Mouse (Mus musculus) Patski (cell line): ENCODE results near the gene AI661453. TPM values are rescaled to one million over a fixed set of nuclear protein-coding genes. Genes with fewer than 3 reads are reported as not detected.

Experiments
- ATAC-seq: fragments of 100-300 bp; one replicate; pipeline ENCODE4 v1.8.0; 2021
- CTCF ChIA-PET: fragments of 350-600 bp; sonication (Branson Sonifier 250); formaldehyde crosslinking; loops from one replicate; lab custom pipeline; 2022; ENCODE audit warnings: inconsistent platforms; lab: Charles Lee
- POLR2A ChIA-PET: fragments of 350-600 bp; sonication (Branson Sonifier 250); formaldehyde crosslinking; loops from one replicate; lab custom pipeline; 2022; ENCODE audit warnings: antibody characterized with exemption, inconsistent platforms; lab: Charles Lee
- DNase-seq: peaks from one replicate; pipeline ENCODE4 v3.0.0-alpha.2; 2011; ENCODE audit warnings: low read depth, low spot score
- H3K27me3 ChIP-seq: fragments of 371-371 bp; one replicate; pipeline ENCODE4 v1.5.1; 2021
- CTCF ChIP-seq: fragments of 100-300 bp; IDR thresholded peaks from one replicate; pipeline ENCODE4 v1.5.1; 2021
- in situ Hi-C: fragments of 300-500 bp; cut with MboI; formaldehyde crosslinking; loops from 3 replicates; pipeline ENCODE4 v1.11.1; 2018; ENCODE audit warnings: low pct_unique_long_range_greater_than_20kb, mixed read lengths
- polyA plus RNA-seq: library from polyadenylated mRNA; unstranded; gene quantifications from one replicate; pipeline ENCODE4 v1.2.3, GENCODE M21; 2021

Gene AI661453
- polyA plus RNA-seq, 1 experiment from 2014 or later: 20.0 TPM

DNA sequence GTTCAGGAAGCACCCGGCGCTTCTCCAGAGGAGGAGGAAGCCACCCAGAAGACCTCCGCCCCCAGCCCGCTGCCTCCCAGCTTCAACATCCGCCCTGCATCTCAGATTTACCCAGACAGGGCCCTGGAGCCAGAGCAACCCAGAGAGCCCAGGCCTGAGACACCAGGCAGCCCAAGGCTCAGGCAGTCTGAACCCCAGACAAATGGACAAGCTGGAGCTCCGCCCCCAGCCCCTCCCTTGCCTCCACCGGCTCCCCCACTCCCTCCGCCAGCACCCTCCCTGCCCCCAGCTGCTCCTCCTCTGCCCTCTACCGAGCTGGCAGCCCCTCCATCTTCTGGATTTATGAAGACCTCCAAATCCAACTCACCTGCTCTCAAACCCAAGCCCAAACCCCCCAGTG is 29.9 kb downstream of the AI661453 start:
- TF ChIP-seq CTCF: no peak
- ATAC-seq (no peak), DNase-seq (no peak)
- in situ Hi-C loops: no loop called here
- ChIA-PET POLR2A (no interaction called here), CTCF (no interaction called here)
- no peaks in the 10 kb centered on the region for H3K27me3 ChIP-seq

DNA sequence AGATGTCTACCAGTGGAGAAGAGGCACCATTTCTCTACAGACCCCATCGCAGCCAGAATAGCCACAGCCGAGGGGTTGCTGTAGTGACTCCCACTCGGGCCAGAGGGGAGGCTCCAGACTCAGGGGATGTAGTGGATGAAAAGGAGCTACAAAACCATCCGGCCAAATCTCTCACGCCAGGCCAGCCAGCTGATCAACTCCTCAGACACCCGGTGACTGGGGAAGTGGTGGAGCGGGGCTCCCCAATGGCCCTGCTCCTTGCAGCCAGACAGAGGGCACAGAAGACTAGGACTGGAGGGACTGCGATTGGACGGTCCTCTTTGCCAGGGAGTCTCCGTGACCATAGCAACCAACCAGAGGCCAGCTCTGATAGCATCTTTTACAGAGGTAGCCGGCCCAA is 31.2 kb downstream of the AI661453 start:
- ATAC-seq: no peak

DNA sequence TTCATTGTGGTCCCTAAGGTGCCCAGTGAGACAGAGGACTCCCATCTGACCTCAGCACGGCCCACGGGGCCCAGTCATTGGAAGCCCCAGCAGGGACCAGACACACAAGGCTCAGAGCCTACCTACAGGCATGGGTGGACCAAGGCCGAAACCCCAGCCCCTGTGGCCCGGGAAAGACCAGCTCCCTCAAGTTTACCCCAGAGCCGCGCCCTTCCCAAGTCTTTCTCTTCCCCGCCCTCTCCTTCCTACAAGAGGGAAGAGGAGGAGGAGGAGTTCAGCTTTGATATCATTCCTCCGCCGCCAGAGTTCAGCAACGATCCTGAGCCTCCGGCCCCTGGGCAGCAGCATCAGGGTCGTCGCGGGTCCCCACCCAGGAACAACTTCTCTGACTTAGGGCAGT is 31.6 kb downstream of the AI661453 start:
- ChIA-PET CTCF (interaction anchor here (1.4 kb wide), 1 partner anchor 82 kb away, joined by 3 read pairs; no protein-coding TSS in a partner anchor), POLR2A (no interaction called here)
- in situ Hi-C loops: no loop called here
- DNase-seq (no peak), ATAC-seq (no peak)
- TF ChIP-seq CTCF: no peak
- H3K27me3 ChIP-seq: no peaks in the 10 kb centered on the region

More for the DNA sequence above, 31.2 kb downstream of the AI661453 start:
- in situ Hi-C loops: no loop called here
- TF ChIP-seq CTCF: no peak
- ChIA-PET POLR2A (interaction anchor here (0.6 kb wide), 2 partner anchors 9 to 14 kb away, joined by 3 to 5 read pairs; no protein-coding TSS in a partner anchor), CTCF (no interaction called here)
- DNase-seq: no peak
- no peaks in the 10 kb centered on the region for H3K27me3 ChIP-seq

DNA sequence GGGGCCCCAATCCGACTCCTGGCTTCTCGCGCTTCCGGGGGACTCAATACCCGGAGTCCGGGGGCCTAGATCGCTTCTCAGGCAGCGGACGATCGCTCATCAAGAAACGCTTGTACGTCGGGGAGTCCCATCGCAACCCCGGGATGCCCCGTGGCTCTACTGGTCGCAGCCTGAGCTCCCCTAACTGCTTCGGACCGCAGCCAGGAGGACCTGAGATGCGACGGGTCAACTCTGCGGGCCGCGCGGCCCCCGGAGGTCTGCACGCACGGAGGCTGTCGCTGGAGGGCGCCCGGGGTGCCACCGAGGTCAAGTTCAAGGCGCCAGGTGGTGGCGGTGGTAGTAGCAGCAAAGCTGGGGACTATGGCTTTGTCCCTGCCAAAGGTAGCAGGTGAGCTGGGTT is 32.1 kb downstream of the AI661453 start:
- ATAC-seq (no peak), DNase-seq (no peak)
- no peak for TF ChIP-seq CTCF
- ChIA-PET CTCF (interaction anchor here (1.4 kb wide), 1 partner anchor 83 kb away, joined by 3 read pairs; no protein-coding TSS in a partner anchor), POLR2A (no interaction called here)
- H3K27me3 ChIP-seq: no peaks in the 10 kb centered on the region
- in situ Hi-C loops: no loop called here

DNA sequence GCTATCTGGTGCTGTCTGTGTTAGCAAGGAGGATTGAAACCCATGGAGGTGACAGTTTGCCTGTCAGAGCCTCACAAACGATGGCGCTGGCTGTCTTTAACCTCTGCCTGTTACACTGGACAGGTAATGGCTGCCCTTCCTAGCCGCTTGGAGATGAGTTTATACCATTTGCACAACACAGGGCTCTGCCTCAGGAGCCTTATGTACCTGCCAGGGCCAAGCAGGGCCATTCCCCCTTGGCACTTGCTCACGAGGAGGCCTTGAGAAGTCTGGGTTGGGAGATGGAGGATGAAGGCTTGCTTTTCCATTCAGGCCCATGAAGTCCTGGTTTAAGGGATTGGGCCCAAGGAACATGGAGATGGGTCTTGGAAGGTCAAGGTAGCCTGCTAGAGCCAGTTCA is 33.2 kb downstream of the AI661453 start:
- ATAC-seq: no peak
- TF ChIP-seq CTCF: no peak
- POLR2A ChIA-PET: no interaction called here
- CTCF ChIA-PET: interaction anchor here (1.4 kb wide), 1 partner anchor 84 kb away, joined by 3 read pairs; no protein-coding TSS in a partner anchor
- no peak for DNase-seq
- in situ Hi-C loops: no loop called here
- no peaks in the 10 kb centered on the region for H3K27me3 ChIP-seq

DNA sequence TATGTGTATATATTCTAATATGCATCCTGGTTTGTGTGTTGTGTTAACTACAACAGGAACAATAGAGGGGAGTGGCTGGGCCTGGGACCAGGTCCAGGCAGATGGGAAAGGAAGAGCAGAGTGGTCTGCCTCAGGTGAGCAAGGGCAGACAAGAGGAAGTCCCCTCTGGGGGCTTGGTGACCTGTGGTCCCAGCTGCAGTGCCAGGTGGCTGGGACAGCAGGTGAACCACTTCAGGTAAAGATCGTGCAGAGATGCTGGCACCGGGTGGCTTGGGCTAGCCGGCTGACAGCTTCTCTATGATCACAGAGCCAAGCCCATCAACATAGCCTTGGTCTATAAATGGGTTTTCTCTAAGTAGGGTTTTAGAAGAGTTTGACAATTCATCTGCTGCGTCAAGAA is 33.7 kb downstream of the AI661453 start:
- in situ Hi-C loops: no loop called here
- H3K27me3 ChIP-seq: no peaks in the 10 kb centered on the region
- POLR2A ChIA-PET: no interaction called here
- TF ChIP-seq CTCF: no peak
- CTCF ChIA-PET: no interaction called here
- ATAC-seq (no peak), DNase-seq (no peak)

DNA sequence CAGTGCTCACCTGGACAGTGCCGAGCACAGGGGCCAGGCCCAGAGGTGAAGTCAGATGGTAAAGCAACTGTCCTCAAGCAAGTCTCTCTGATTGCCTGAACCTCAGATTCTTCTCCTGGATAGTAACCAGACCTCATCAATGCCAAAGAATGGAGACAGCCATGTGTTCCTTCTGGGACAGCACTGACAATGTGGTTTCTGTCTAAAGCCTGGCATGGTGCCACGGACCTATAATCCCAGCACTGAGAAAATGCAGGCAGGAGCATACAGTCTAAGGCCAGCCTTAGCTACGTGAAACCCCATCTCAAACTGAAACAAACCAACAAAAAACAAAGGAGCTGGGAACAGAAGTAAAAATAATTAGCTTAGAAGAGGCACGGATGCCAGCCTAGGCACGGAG is 34.3 kb downstream of the AI661453 start:
- ATAC-seq: no peak
- no peak for TF ChIP-seq CTCF
- CTCF ChIA-PET: no interaction called here
- POLR2A ChIA-PET: no interaction called here
- H3K27me3 ChIP-seq: no peaks in the 10 kb centered on the region
- in situ Hi-C loops: no loop called here
- no peak for DNase-seq

DNA sequence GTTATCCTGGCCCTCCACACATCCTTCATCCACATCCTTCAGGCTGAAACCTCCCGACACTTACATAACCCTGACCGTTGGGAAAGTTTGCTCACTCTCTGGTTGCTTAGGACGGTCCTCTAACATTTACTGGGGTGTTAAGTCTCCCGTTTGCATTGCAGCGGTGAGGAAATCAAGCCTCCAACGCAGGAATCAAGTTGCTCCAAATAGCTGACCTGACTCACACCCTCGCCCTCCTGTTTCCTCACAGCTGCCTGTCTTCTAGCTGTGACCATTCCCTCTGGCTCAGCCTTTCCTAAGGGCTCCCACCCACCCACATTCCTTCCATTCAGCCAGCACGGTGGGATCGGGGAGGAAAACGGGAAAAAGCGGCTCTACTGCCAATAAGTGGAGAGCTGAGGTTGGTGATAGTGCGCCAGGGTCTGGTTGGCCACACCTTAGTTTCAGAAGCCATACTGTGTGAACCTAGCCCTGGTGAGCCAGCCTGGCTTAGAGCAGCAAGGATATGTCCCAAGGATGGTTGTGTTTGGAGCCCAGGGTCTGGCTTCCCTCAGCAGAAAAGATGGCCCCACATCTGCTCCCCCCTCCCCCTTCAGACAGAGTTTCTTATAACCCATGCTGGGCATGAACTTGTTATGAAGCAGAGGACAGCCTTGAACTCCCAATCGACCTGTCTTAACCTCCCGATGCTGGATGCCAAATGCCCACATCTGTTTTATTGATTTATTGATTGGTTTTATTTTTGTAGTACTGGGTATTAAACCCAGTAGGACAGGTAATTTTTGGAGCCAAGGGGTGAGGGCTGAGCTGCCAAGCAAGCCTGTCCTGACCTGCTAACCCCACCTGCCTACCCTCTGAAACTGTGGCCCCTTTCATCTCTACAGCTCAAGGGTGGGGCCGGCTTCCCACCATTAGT is 36.3 kb downstream of the AI661453 start:
- CTCF ChIA-PET: interaction anchor here (1.0 to 1.6 kb wide), 6 partner anchors 9 to 103 kb away, joined by 3 to 5 read pairs (median 4); no protein-coding TSS in a partner anchor
- in situ Hi-C loops: no loop called here
- POLR2A ChIA-PET: interaction anchor here (0.7 kb wide), 1 partner anchor 91 kb away, joined by 3 read pairs; no protein-coding TSS in a partner anchor
- no peak for DNase-seq
- no peaks in the 10 kb centered on the region for H3K27me3 ChIP-seq
- no peak for TF ChIP-seq CTCF
- ATAC-seq: no peak

DNA sequence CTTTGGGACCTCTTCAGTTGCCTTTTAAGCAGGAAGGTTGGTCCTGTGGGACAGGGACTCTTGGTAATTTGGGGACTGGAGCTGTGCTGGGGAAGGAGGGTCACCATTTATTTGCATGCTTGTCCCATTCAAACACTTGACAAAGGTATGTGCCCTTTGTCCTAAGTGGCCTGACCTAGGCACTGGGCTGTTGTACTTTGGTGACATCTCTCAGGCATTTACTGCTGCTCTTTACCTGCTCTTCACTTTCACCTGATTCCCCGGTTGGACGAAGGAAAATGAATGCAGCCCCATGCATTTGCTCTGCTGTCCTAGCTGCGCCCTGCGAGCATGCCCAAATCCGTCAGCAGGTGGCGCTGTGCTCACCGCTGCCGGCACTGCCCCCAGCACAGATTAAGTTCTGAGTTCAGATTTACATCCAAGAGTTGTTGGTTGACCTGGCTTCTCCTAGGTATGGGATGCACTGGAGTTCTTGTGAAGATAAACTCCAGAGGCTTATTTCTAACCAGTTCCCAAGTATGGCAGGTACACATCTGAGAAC is 37.1 kb downstream of the AI661453 start:
- POLR2A ChIA-PET: interaction anchor here (0.7 kb wide), 1 partner anchor 92 kb away, joined by 3 read pairs; no protein-coding TSS in a partner anchor
- ATAC-seq (peak; percentile 24), DNase-seq (no peak)
- no peaks in the 10 kb centered on the region for H3K27me3 ChIP-seq
- CTCF ChIA-PET: interaction anchor here (1.0 to 1.6 kb wide), 4 partner anchors 17 to 57 kb away, joined by 3 to 5 read pairs (median 4); no protein-coding TSS in a partner anchor
- in situ Hi-C loops: no loop called here
- no peak for TF ChIP-seq CTCF

DNA sequence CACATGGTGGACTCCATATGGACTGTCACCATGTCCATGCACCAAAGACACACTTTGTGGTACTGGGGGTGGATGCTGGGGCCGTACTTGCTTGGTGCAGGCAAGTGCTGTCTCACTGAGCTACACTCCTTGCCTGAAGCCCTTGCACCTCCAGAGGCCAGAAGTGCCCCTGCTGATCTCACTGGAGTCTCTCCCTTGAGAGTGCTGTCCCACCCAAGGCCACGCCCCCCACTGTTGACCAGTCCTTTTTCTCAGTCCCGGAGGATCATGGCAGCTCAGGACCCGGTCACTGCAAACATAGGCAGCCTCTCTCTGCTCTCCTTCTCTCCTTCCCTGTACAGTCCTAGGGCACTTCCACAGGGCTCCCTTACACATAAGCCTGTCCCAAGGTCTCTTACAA is 37.8 kb downstream of the AI661453 start:
- ATAC-seq (no peak), DNase-seq (no peak)
- no peaks in the 10 kb centered on the region for H3K27me3 ChIP-seq
- POLR2A ChIA-PET: no interaction called here
- CTCF ChIA-PET: interaction anchor here (1.3 kb wide), 1 partner anchor 57 kb away, joined by 3 read pairs; no protein-coding TSS in a partner anchor
- in situ Hi-C loops: no loop called here
- no peak for TF ChIP-seq CTCF
